Mouse (Mus musculus) thymus, adult 2 months (tissue): ENCODE results near the gene Hs6st1.

Source experiments
- CTCF ChIP-seq: fragments of 200-500 bp; IDR thresholded peaks from 2 replicates; pipeline ENCODE4 v1.5.1; 2012; ENCODE audit warnings: mild to moderate bottlenecking, control low read depth, low read length, moderate library complexity, borderline replicate concordance; ENCODE audit not compliant: control insufficient read depth, poor library complexity, insufficient read depth; ENCODE audit errors: extremely low read depth
- POLR2A ChIP-seq: fragments of 200-500 bp; IDR thresholded peaks from 2 replicates; pipeline ENCODE4 v1.6.1; 2012; ENCODE audit warnings: mild to moderate bottlenecking, low read length, control low read depth, moderate library complexity; ENCODE audit not compliant: control insufficient read depth, poor library complexity, insufficient read depth; ENCODE audit errors: extremely low read depth

GRCm38 (mm10) chr1:36121172-36121571, 53.0 kb downstream of the Hs6st1 start:
- TF ChIP-seq POLR2A (no peak), CTCF (no peak)
